Mouse (Mus musculus): Measurements from ENCODE around the gene Gm21905. TPM values are rescaled to one million over a fixed set of nuclear protein-coding genes. Genes with fewer than 3 reads are reported as not detected.

Gm21905 gene
- total RNA-seq, 2 experiments from 2014 or later = not detected

Other genes with a start within 250 kb of the Gm21905 start
- 100 to 1,000 TPM; 161 to 177 TPM for gene Atp8a1, start 99.0 kb downstream of the Gm21905 start, total RNA-seq (2021)
- not detected for gene Gm5108, start 4.8 kb downstream of the Gm21905 start, total RNA-seq (2021)
- gene Grxcr1, start 85.4 kb upstream of the Gm21905 start, total RNA-seq (2021) = not detected

Measured in left cerebral cortex, postnatal 25 days (tissue).